In the genomic region with DNA sequence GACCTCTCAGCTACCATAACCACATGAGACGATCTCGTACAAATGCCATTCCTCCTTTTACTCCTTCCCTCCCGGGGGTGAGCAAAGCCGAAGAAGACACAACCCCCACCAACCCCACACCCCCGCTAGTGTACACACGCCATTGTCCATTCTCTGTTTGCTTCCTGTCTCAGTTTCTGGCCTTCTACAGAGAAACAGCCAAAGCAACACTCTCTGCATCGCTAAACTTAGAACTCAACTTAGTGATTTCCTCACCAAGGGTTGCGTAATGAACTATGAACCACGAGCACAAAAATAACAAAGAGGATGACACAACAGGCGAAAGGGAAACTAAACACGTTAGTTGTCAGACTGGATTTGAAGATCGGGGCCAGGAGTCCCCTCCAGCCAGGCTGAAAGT, we compare ENCODE assay signal across 10 mouse cellular contexts. TPM values are rescaled to one million over a fixed set of nuclear protein-coding genes. Genes with fewer than 3 reads are reported as not detected.
DNase-seq lines count a peak whose midpoint lies in the region; ATAC-seq lines count a peak whose summit lies in the region.
"Had no signal": no experiment of that assay in that cellular context is flagged by ENCODE, and none has a peak within 500 bp of the region (broad histone marks: within the 10 kb centered on the region; RNA-seq: fewer than 3 reads in every experiment).

No protein-coding gene starts in this region.

- intact Hi-C loops in left cerebral cortex, postnatal 4 days (cut with DNase I): no loop called here

- H3K36me3 ChIP-seq in heart, embryonic 16.5 days (ENCODE audit: control insufficient read depth, insufficient read depth): no peaks in the 10 kb centered on the region
- H3K36me3 ChIP-seq in hindbrain, embryonic 12.5 days: no peaks in the 10 kb centered on the region

- H3K4me2 ChIP-seq in heart, embryonic 16.5 days (ENCODE audit: low read depth, low read length): peak overlapping the region; percentile 21
- no peak overlapping the region for H3K4me2 ChIP-seq in hindbrain, embryonic 12.5 days (replicated peaks)

- peak; percentile 97 for DNase-seq in heart, adult 11 months
- no peak for DNase-seq in heart, postnatal 4 days
- DNase-seq in Muller cell, postnatal 12 days (ENCODE audit: inconsistent ontology term): peak; percentile 48
- peak; percentile 86 for DNase-seq in lung, postnatal 36 days
- no peak for DNase-seq in left cerebral cortex, postnatal 4 days

- no peaks in the 10 kb centered on the region for H3K9me3 ChIP-seq in heart, embryonic 16.5 days (replicated peaks; ENCODE audit: control insufficient read depth, low read length)
- H3K9me3 ChIP-seq in hindbrain, embryonic 12.5 days (replicated peaks): no peaks in the 10 kb centered on the region

- peak overlapping the region; percentile 32; the same call in 1 of the 2 replicates for H3K27ac ChIP-seq in heart, embryonic 16.5 days (ENCODE audit: low read length)
- H3K27ac ChIP-seq in hindbrain, embryonic 12.5 days: no peak overlapping the region

- H3K27me3 ChIP-seq in heart, embryonic 16.5 days (ENCODE audit: control insufficient read depth, insufficient read depth, low read length): no peaks in the 10 kb centered on the region
- no peaks in the 10 kb centered on the region for H3K27me3 ChIP-seq in hindbrain, embryonic 12.5 days

- peak; percentile 49; the same call in 1 of the 2 replicates for ATAC-seq in heart, embryonic 16.5 days (replicated peaks; ENCODE audit: extremely low read depth, insufficient read depth, low FRiP score)
- no peak for ATAC-seq in hindbrain, embryonic 12.5 days (ENCODE audit: low FRiP score)
- no peak for ATAC-seq in cerebellum, adult (ENCODE audit: insufficient number of reproducible peaks, low FRiP score, low TSS enrichment)

- no peaks in the 10 kb centered on the region; the same call in 1 of the 2 replicates for H3K4me1 ChIP-seq in heart, embryonic 16.5 days (ENCODE audit: control insufficient read depth, insufficient read depth, low read length)
- H3K4me1 ChIP-seq in hindbrain, embryonic 12.5 days: no peaks in the 10 kb centered on the region

- no peak overlapping the region for H3K4me3 ChIP-seq in heart, embryonic 16.5 days (ENCODE audit: low read length)
- H3K4me3 ChIP-seq in hindbrain, embryonic 12.5 days: no peak overlapping the region

- 45% methylated on average over 12 of the region's 12 CpGs for WGBS in heart, embryonic 16.5 days
- 80% methylated on average over 12 of the region's 12 CpGs for WGBS in hindbrain, embryonic 12.5 days

- H3K9ac ChIP-seq in heart, embryonic 16.5 days (ENCODE audit: low read length): no peak overlapping the region
- H3K9ac ChIP-seq in hindbrain, embryonic 12.5 days: no peak overlapping the region

RNA-seq across cellular contexts. Expression of a gene that starts 14.8 kb away (rescaled TPM):
- not detected for total RNA-seq in heart, postnatal 4 days (2021)
- polyA plus RNA-seq in heart, embryonic 16.5 days (2015; fragmentation: Nextera tagmentation; extraction: Ambion mirVana): not detected in 2 replicates
- not detected in 2 replicates for polyA plus RNA-seq in hindbrain, embryonic 12.5 days (2016; fragmentation: Nextera tagmentation; extraction: Ambion mirVana)
- not detected for total RNA-seq in left cerebral cortex, postnatal 4 days (2021)
- total RNA-seq: gastrocnemius, adult 8-10 months; MEL had no signal

RNA-seq across cellular contexts. Expression of a gene that starts 20.7 kb away (rescaled TPM):
- total RNA-seq in heart, postnatal 4 days (2021): not detected
- polyA plus RNA-seq in heart, embryonic 16.5 days (2015; fragmentation: Nextera tagmentation; extraction: Ambion mirVana): not detected in 2 replicates
- not detected in 2 replicates for polyA plus RNA-seq in hindbrain, embryonic 12.5 days (2016; fragmentation: Nextera tagmentation; extraction: Ambion mirVana)
- total RNA-seq in left cerebral cortex, postnatal 4 days (2021): not detected
- total RNA-seq: gastrocnemius, adult 8-10 months; MEL had no signal

RNA-seq across cellular contexts. Expression of a gene that starts 34.3 kb away (rescaled TPM):
- total RNA-seq in heart, postnatal 4 days (2021): not detected
- not detected in 2 replicates for polyA plus RNA-seq in heart, embryonic 16.5 days (2015; fragmentation: Nextera tagmentation; extraction: Ambion mirVana)
- polyA plus RNA-seq in hindbrain, embryonic 12.5 days (2016; fragmentation: Nextera tagmentation; extraction: Ambion mirVana): not detected in 2 replicates
- not detected for total RNA-seq in left cerebral cortex, postnatal 4 days (2021)
- total RNA-seq: gastrocnemius, adult 8-10 months; MEL had no signal

RNA-seq across cellular contexts. Expression of a gene that starts 54.9 kb away (rescaled TPM):
- not detected for total RNA-seq in heart, postnatal 4 days (2021)
- polyA plus RNA-seq in heart, embryonic 16.5 days (2015; fragmentation: Nextera tagmentation; extraction: Ambion mirVana): not detected in 2 replicates
- not detected in 2 replicates for polyA plus RNA-seq in hindbrain, embryonic 12.5 days (2016; fragmentation: Nextera tagmentation; extraction: Ambion mirVana)
- not detected for total RNA-seq in left cerebral cortex, postnatal 4 days (2021)
- total RNA-seq: gastrocnemius, adult 8-10 months; MEL had no signal

Comparison
In these comparisons a context has a peak if more than half of its experiments do, and no peak if none do; other contexts are left out.
1. DNase-seq: peak in heart, adult 11 months (single experiment), Muller cell, postnatal 12 days (single experiment) and lung, postnatal 36 days (single experiment); none in heart, postnatal 4 days (single experiment) and left cerebral cortex, postnatal 4 days (single experiment).